In the genomic region with DNA sequence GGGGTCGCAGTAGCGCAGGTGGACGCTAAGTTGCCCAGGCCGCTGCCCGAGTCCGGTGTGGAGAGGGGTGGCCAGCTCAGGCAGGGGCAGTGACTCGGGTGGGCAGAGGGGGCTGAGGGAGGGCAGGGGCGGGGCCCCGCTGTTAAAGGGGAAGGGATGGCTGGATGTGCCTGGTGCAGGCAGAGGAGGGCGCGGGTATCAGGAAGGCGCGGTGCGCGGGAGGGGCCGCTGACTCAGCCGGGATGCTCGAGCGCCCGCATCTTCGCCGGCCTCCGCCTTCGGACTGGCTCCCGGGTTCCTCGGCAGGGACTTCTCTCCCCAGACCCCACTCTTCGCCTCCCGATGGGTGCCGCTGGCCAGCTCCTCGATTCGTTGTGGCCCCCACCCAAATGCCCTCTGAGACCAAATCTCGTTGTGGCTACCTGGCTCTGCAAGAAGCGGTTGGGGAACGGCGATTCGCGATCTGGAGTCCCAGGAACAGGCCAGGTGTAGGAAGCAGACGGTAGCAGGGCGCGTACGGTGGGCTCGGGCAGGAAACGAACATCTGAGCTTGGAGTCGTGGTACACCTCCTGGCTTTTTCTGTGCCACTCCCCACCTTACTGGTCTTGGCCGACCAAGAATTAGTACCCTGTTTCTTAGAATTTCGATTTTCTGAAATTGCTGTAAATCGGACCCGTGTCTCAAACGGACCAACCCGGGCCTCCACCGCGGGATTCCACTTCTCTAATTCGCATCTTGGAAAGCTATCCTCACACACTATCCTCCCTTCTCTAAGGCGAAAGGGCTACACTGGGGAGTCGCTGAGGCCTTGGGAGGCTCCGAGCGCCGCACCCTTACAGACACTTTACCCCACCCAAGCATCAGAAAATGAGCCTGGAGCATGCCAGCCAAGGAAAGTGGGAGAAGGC, we compare ENCODE assay signal across 8 mouse cellular contexts. TPM values are rescaled to one million over a fixed set of nuclear protein-coding genes. Genes with fewer than 3 reads are reported as not detected.
A peak's percentile ranks its signal among the peaks of the same experiment; 100 is the strongest.
DNase-seq lines count a peak whose midpoint lies in the region; ATAC-seq and TF ChIP-seq lines count a peak whose summit lies in the region.

No protein-coding gene starts in this region.

- under 1% methylated on average over 58 of the region's 58 CpGs for WGBS in forebrain, embryonic 11.5 days
- WGBS in forebrain, embryonic 15.5 days = under 1% methylated on average over 58 of the region's 58 CpGs
- WGBS in heart, embryonic 11.5 days (ENCODE audit: insufficient replicate concordance) = 2% methylated on average over 48 of the region's 58 CpGs
- 1% methylated on average over 58 of the region's 58 CpGs for WGBS in limb, embryonic 13.5 days

- H3K4me2 ChIP-seq in forebrain, embryonic 11.5 days (ENCODE audit: low read depth, low read length, severe bottlenecking) = peak overlapping the region; percentile 24
- H3K4me2 ChIP-seq in forebrain, embryonic 15.5 days (replicated peaks) = no peak overlapping the region; the same call in 1 of the 2 replicates
- peak overlapping the region; percentile 48 for H3K4me2 ChIP-seq in heart, embryonic 11.5 days
- peak overlapping the region; percentile 54 for H3K4me2 ChIP-seq in limb, embryonic 13.5 days (replicated peaks)

- TF ChIP-seq POLR2A in testis, adult 2 months (IDR thresholded peaks at IDR 0.05; ENCODE audit: control insufficient read depth, low read depth, low read length) = no peak

- no peak overlapping the region for H3K27ac ChIP-seq in forebrain, embryonic 11.5 days (ENCODE audit: low read depth, low read length)
- H3K27ac ChIP-seq in forebrain, embryonic 15.5 days (replicated peaks) = no peak overlapping the region
- H3K27ac ChIP-seq in testis, adult 2 months (ENCODE audit: control insufficient read depth, insufficient read depth, low read depth, low read length) = no peak overlapping the region
- H3K27ac ChIP-seq in heart, embryonic 11.5 days (ENCODE audit: low read depth, low read length) = no peak overlapping the region
- no peak overlapping the region for H3K27ac ChIP-seq in limb, embryonic 13.5 days

- H3K4me3 ChIP-seq in forebrain, embryonic 11.5 days (ENCODE audit: low read depth, low read length) = peak overlapping the region; percentile 6; the same call in 1 of the 2 replicates
- H3K4me3 ChIP-seq in forebrain, embryonic 15.5 days = no peak overlapping the region
- peak overlapping the region; percentile 9; the same call in 1 of the 2 replicates for H3K4me3 ChIP-seq in testis, adult 2 months (ENCODE audit: control insufficient read depth, low read depth, low read length)
- peak overlapping the region; percentile 24 for H3K4me3 ChIP-seq in heart, embryonic 11.5 days (ENCODE audit: low read depth, low read length)
- peak overlapping the region; percentile 31 for H3K4me3 ChIP-seq in limb, embryonic 13.5 days

- no peak for TF ChIP-seq CTCF in testis, adult 2 months (IDR thresholded peaks at IDR 0.05; ENCODE audit: control insufficient read depth, insufficient read depth, insufficient replicate concordance, low read depth, low read length)

- peak; percentile 77 for DNase-seq in forebrain, embryonic 11.5 days (ENCODE audit: low spot score)
- no peak for DNase-seq in testis, postnatal 14 days (ENCODE audit: low spot score)
- peak; percentile 56 for DNase-seq in retina, adult 2 months (ENCODE audit: low read depth, low spot score)
- no peak for DNase-seq in urinary bladder, postnatal 4 days (ENCODE audit: low spot score in 2 of 2)

- peak; percentile 42; the same call in 1 of the 2 replicates for ATAC-seq in forebrain, embryonic 11.5 days (replicated peaks; ENCODE audit: low FRiP score)
- no peak for ATAC-seq in forebrain, embryonic 15.5 days (replicated peaks)
- 0 out of 2 replicates have a peak, but pooled peaks have one; percentile 8 for ATAC-seq in heart, embryonic 11.5 days (replicated peaks; ENCODE audit: insufficient number of reproducible peaks, low FRiP score, low TSS enrichment)
- ATAC-seq in limb, embryonic 13.5 days (ENCODE audit: low FRiP score, low read depth) = no peak

- H3K27me3 ChIP-seq in forebrain, embryonic 11.5 days (ENCODE audit: control insufficient read depth, insufficient read depth, low read length) = peaks cover 89% of the 10 kb centered on the region
- peaks cover 95% of the 10 kb centered on the region for H3K27me3 ChIP-seq in forebrain, embryonic 15.5 days
- peaks cover 3% of the 10 kb centered on the region; the same call in 1 of the 2 replicates for H3K27me3 ChIP-seq in testis, adult 2 months (ENCODE audit: control insufficient read depth, insufficient read depth, low read length)
- peaks cover 96% of the 10 kb centered on the region for H3K27me3 ChIP-seq in heart, embryonic 11.5 days (ENCODE audit: control insufficient read depth, insufficient read depth, low read length)
- H3K27me3 ChIP-seq in limb, embryonic 13.5 days = peaks cover 99% of the 10 kb centered on the region

- H3K9ac ChIP-seq in forebrain, embryonic 11.5 days (ENCODE audit: low read length) = no peak overlapping the region
- H3K9ac ChIP-seq in forebrain, embryonic 15.5 days (replicated peaks) = no peak overlapping the region
- no peak overlapping the region for H3K9ac ChIP-seq in heart, embryonic 11.5 days (ENCODE audit: low read depth, low read length)
- 0 out of 2 replicates have a peak overlapping the region, but pooled peaks have one; percentile 25 for H3K9ac ChIP-seq in limb, embryonic 13.5 days

- H3K4me1 ChIP-seq in forebrain, embryonic 11.5 days (replicated peaks; ENCODE audit: control insufficient read depth, insufficient read depth, low read length) = peaks cover 14% of the 10 kb centered on the region; the same call in 1 of the 2 replicates
- H3K4me1 ChIP-seq in forebrain, embryonic 15.5 days = peaks cover 21% of the 10 kb centered on the region
- H3K4me1 ChIP-seq in testis, adult 2 months (ENCODE audit: control insufficient read depth, insufficient read depth, low read length) = peaks cover 12% of the 10 kb centered on the region
- peaks cover 15% of the 10 kb centered on the region for H3K4me1 ChIP-seq in heart, embryonic 11.5 days (ENCODE audit: control insufficient read depth, insufficient read depth, low read length)
- H3K4me1 ChIP-seq in limb, embryonic 13.5 days = peaks cover 24% of the 10 kb centered on the region

- no peaks in the 10 kb centered on the region for H3K36me3 ChIP-seq in forebrain, embryonic 11.5 days (ENCODE audit: control insufficient read depth, insufficient read depth, low read length)
- H3K36me3 ChIP-seq in forebrain, embryonic 15.5 days = no peaks in the 10 kb centered on the region
- no peaks in the 10 kb centered on the region for H3K36me3 ChIP-seq in testis, adult 2 months (ENCODE audit: control insufficient read depth, insufficient read depth, low read length)
- no peaks in the 10 kb centered on the region for H3K36me3 ChIP-seq in heart, embryonic 11.5 days (ENCODE audit: control insufficient read depth, insufficient read depth, low read length)
- H3K36me3 ChIP-seq in limb, embryonic 13.5 days = no peaks in the 10 kb centered on the region

- no peaks in the 10 kb centered on the region for H3K9me3 ChIP-seq in forebrain, embryonic 11.5 days (ENCODE audit: control insufficient read depth, low read length)
- H3K9me3 ChIP-seq in forebrain, embryonic 15.5 days = no peaks in the 10 kb centered on the region
- no peaks in the 10 kb centered on the region for H3K9me3 ChIP-seq in heart, embryonic 11.5 days (replicated peaks; ENCODE audit: control insufficient read depth, low read length)
- H3K9me3 ChIP-seq in limb, embryonic 13.5 days = no peaks in the 10 kb centered on the region

RNA-seq across cellular contexts. Expression of a gene that starts 0.5 kb away (rescaled TPM):
- not detected in 2 replicates for polyA plus RNA-seq in forebrain, embryonic 11.5 days (2014; fragmentation: Nextera tagmentation; extraction: Ambion mirVana)
- polyA plus RNA-seq in forebrain, embryonic 15.5 days (2015; fragmentation: Nextera tagmentation; extraction: Ambion mirVana) = not detected in 2 replicates
- polyA plus RNA-seq in testis, adult 2 months (2012; rRNA removed) = 0.11 and 0.26 TPM in 2 replicates
- polyA plus RNA-seq in heart, embryonic 11.5 days (2014; fragmentation: Nextera tagmentation; extraction: Ambion mirVana) = 0.23 TPM in 1 of 2 replicates, not detected in the other
- polyA plus RNA-seq in limb, embryonic 13.5 days (2015; fragmentation: Nextera tagmentation; extraction: Ambion mirVana) = not detected in 2 replicates

RNA-seq across cellular contexts. Expression of a gene that starts 7.1 kb away (rescaled TPM):
- polyA plus RNA-seq in forebrain, embryonic 11.5 days (2014; fragmentation: Nextera tagmentation; extraction: Ambion mirVana) = 34.3 and 36.4 TPM in 2 replicates
- 48.1 and 49.2 TPM in 2 replicates for polyA plus RNA-seq in forebrain, embryonic 15.5 days (2015; fragmentation: Nextera tagmentation; extraction: Ambion mirVana)
- 38.9 and 41.6 TPM in 2 replicates for polyA plus RNA-seq in testis, adult 2 months (2012; rRNA removed)
- 15.1 and 17.0 TPM in 2 replicates for polyA plus RNA-seq in heart, embryonic 11.5 days (2014; fragmentation: Nextera tagmentation; extraction: Ambion mirVana)
- 40.3 and 41.3 TPM in 2 replicates for polyA plus RNA-seq in limb, embryonic 13.5 days (2015; fragmentation: Nextera tagmentation; extraction: Ambion mirVana)

RNA-seq across cellular contexts. Expression of a gene that starts 12.9 kb away (rescaled TPM):
- polyA plus RNA-seq in forebrain, embryonic 11.5 days (2014; fragmentation: Nextera tagmentation; extraction: Ambion mirVana) = 0.85 and 1.3 TPM in 2 replicates
- 0.34 and 0.42 TPM in 2 replicates for polyA plus RNA-seq in forebrain, embryonic 15.5 days (2015; fragmentation: Nextera tagmentation; extraction: Ambion mirVana)
- polyA plus RNA-seq in testis, adult 2 months (2012; rRNA removed) = 0.84 and 0.85 TPM in 2 replicates
- 0.24 and 0.30 TPM in 2 replicates for polyA plus RNA-seq in heart, embryonic 11.5 days (2014; fragmentation: Nextera tagmentation; extraction: Ambion mirVana)
- 0.64 and 0.87 TPM in 2 replicates for polyA plus RNA-seq in limb, embryonic 13.5 days (2015; fragmentation: Nextera tagmentation; extraction: Ambion mirVana)

RNA-seq across cellular contexts. Expression of a gene that starts 15.5 kb away (rescaled TPM):
- polyA plus RNA-seq in forebrain, embryonic 11.5 days (2014; fragmentation: Nextera tagmentation; extraction: Ambion mirVana) = 30.1 and 32.5 TPM in 2 replicates
- 69.9 and 71.0 TPM in 2 replicates for polyA plus RNA-seq in forebrain, embryonic 15.5 days (2015; fragmentation: Nextera tagmentation; extraction: Ambion mirVana)
- 30.4 and 30.9 TPM in 2 replicates for polyA plus RNA-seq in testis, adult 2 months (2012; rRNA removed)
- 41.8 and 43.3 TPM in 2 replicates for polyA plus RNA-seq in heart, embryonic 11.5 days (2014; fragmentation: Nextera tagmentation; extraction: Ambion mirVana)
- polyA plus RNA-seq in limb, embryonic 13.5 days (2015; fragmentation: Nextera tagmentation; extraction: Ambion mirVana) = 78.4 and 82.4 TPM in 2 replicates

RNA-seq across cellular contexts. Expression of a gene that starts 15.6 kb away (rescaled TPM):
- polyA plus RNA-seq in forebrain, embryonic 11.5 days (2014; fragmentation: Nextera tagmentation; extraction: Ambion mirVana) = 0.40 TPM in 1 of 2 replicates, not detected in the other
- not detected in 2 replicates for polyA plus RNA-seq in forebrain, embryonic 15.5 days (2015; fragmentation: Nextera tagmentation; extraction: Ambion mirVana)
- polyA plus RNA-seq in testis, adult 2 months (2012; rRNA removed) = 0.25 and 1.1 TPM in 2 replicates
- 0.46 and 0.52 TPM in 2 replicates for polyA plus RNA-seq in heart, embryonic 11.5 days (2014; fragmentation: Nextera tagmentation; extraction: Ambion mirVana)
- polyA plus RNA-seq in limb, embryonic 13.5 days (2015; fragmentation: Nextera tagmentation; extraction: Ambion mirVana) = 0.81 and 0.91 TPM in 2 replicates

Comparison
In these comparisons a context has a peak if more than half of its experiments do, and no peak if none do; other contexts are left out.
1. ATAC-seq: peak in forebrain, embryonic 11.5 days (single experiment) and heart, embryonic 11.5 days (single experiment); none in forebrain, embryonic 15.5 days (single experiment) and limb, embryonic 13.5 days (single experiment).
2. DNase-seq: peak in forebrain, embryonic 11.5 days (single experiment) and retina, adult 2 months (single experiment); none in testis, postnatal 14 days (single experiment) and urinary bladder, postnatal 4 days (0 of 2).